In the genomic region with DNA sequence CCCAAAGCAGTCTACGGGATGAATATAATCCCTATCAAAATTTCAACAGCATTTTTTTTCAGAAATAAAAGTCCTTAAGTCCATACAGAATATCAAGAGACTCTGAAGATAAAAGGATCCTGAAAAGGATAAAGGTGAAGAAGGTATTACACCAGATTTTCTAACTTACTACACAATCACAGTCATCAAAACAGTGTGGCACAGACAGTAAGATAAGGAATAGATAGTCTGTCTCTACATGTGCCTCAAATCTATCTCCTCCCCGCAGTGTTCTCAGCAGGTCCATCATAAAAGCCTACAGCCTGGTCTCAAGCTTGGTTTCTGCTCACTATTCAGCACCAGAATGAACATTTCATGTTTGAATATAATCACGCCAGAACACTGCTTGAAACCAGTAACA, we compare ENCODE assay signal across 19 mouse cellular contexts. TPM values are rescaled to one million over a fixed set of nuclear protein-coding genes. Genes with fewer than 3 reads are reported as not detected.
"Had no signal": no experiment of that assay in that cellular context is flagged by ENCODE, and none has a peak within 500 bp of the region (broad histone marks: within the 10 kb centered on the region; RNA-seq: fewer than 3 reads in every experiment).

No protein-coding gene starts in this region.

- H3K9ac ChIP-seq: neural tube, embryonic 13.5 days; neural tube, embryonic 15.5 days; stomach, embryonic 15.5 days had no signal

- DNase-seq: retina, postnatal 1 day; right cerebral cortex, adult 18-20 months; right cerebral cortex, postnatal 14 days; right cerebral cortex, postnatal 25 days; right cerebral cortex, postnatal 4 days; spleen, adult 18-20 months; thymus, adult 18-20 months; thymus, adult 2 months; thymus, postnatal 14 days; thymus, postnatal 25 days; thymus, postnatal 36 days; thymus, postnatal 4 days had no signal

- H3K9me3 ChIP-seq: neural tube, embryonic 13.5 days; neural tube, embryonic 15.5 days; stomach, embryonic 15.5 days had no signal

- H3K4me1 ChIP-seq: stomach, embryonic 15.5 days had no signal

- H3K36me3 ChIP-seq: neural tube, embryonic 13.5 days; neural tube, embryonic 15.5 days; stomach, embryonic 15.5 days had no signal

- H3K27me3 ChIP-seq: neural tube, embryonic 13.5 days; neural tube, embryonic 15.5 days; stomach, embryonic 15.5 days had no signal

- H3K27ac ChIP-seq: neural tube, embryonic 13.5 days; neural tube, embryonic 15.5 days; stomach, embryonic 15.5 days; stomach, postnatal 0 days had no signal

- H3K4me3 ChIP-seq: neural tube, embryonic 13.5 days; neural tube, embryonic 15.5 days; stomach, embryonic 15.5 days had no signal

- H3K4me2 ChIP-seq: neural tube, embryonic 13.5 days; neural tube, embryonic 15.5 days; stomach, embryonic 15.5 days had no signal

RNA-seq across cellular contexts. Expression of gene Scnn1g, which starts 33.8 kb away (rescaled TPM):
- total RNA-seq: neutrophil, adult 5-6 weeks had no signal
- polyA plus RNA-seq: neural tube, embryonic 13.5 days; neural tube, embryonic 14.5 days; neural tube, embryonic 15.5 days; small intestine, adult 2 months had no signal
